Mouse (Mus musculus): ENCODE results near the gene Chpf2.

Chpf2 gene

GRCm38 (mm10) chr5:24605321-24605979 lies 18.9 kb downstream of the Chpf2 start:
- DNase-seq: no peak

DNA sequence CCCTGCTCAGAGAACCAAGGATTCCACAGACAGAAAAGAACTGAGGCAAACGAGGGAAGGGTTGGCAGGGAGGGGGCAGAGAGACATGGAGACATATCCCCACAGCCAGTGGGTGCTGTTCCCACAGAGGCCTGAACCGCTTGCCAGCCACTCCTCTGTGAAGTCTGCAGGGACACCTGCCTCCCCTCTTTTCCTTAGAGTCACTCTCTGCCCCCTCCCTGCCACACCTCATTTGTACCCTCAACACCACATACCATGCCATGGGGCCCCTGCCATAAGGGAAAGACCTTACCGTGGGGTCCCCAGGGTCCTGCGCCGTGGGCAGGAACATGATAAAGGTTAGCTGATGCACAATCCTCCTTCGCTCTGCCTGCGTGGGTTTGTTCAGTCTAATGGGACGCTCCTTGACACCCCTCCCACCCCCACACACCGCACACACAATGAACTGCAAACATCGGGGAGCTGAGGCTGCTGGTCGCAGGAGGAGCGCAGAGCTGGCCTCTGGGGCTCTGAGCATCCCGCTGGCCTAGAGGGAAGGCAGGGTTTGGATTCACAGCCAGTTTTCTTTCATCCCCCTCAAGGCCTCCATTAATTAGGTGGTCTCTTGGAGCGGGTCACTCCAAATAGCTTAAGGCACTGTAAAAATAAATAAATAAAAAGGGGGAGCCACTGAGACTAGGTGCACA lies 19.6 kb downstream of the Chpf2 start:
- peak; percentile 50 for DNase-seq

DNA sequence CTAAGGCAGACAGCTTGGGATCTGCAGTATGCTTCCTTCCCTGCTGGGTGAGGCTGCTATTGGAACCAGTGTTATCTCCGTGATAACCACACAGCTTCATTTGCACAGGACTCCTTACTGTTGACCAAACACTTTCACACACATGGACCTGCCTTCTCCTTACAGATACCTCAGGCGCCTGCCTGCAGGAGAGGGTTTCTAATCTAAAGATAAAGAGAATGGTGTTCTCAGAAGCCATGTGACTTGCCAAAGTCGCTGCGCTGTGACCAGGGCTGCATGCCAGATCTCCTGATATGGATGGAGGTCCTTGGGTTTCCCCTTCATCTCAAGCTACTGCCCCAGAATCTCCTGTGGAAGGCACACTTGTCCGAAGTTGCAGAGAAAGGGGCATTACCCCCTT lies 22.8 kb downstream of the Chpf2 start:
- no peak for DNase-seq

DNA sequence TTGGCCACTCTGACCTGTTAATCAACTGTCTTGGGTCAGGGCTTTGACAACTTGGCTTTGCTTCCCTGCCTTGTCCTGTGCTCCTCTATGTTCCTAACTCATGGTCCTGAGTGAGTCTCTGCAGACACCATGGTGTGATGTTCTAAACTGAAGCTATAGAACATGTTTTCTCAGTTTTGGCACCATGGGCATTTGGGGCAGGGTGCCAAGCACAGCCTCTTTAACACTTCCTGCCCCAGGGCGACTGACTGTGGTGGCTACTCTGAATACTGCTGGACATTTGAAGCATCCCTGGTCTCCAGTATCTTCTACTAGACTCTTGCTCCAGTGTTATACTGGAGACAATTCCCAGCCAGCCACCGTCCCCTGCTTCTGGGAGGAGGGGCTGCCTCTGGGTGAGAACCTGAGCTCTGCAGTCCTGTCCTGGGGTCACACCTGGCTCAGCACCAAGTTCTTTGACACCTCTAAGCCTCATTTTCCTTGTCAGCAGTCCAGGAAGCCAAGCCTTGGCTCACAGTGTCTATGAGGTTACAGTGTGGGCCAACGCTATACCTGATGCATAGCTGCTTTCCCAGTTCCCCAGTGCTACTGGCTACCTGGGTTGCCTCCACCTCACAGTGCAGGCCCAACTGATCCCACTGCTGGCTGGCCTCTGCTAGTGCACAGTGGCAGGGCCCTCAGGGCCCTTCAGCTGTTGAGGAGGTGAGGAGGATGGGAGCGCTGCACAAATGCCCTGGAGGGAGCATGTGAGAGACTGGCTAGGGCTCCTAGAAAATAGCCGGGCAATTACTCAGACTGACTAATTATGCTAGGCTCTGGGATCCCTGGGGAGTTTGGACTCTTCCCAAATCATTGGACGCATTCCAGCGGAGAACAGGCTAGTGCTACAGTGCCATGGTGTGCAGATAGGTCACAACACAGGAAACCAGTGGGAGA lies 25.1 kb downstream of the Chpf2 start:
- peak; percentile 82 for DNase-seq

DNA sequence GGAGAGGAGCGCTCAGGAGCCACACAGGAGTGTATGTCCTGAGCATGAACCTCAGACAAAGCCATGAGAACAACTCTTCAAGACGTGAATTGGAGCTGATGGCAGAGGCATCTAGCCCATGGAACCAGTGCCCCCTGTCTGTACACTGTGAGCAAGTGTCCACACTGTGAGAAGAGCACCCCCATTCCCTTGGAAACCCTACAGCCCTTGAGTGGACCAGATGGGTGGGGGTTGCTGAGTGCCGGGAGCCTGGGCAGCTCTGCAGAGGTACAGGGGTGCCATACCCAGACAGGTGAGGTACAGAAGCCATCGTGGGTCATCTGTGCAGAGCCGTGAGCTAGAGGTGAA lies 25.7 kb downstream of the Chpf2 start:
- DNase-seq: no peak

DNA sequence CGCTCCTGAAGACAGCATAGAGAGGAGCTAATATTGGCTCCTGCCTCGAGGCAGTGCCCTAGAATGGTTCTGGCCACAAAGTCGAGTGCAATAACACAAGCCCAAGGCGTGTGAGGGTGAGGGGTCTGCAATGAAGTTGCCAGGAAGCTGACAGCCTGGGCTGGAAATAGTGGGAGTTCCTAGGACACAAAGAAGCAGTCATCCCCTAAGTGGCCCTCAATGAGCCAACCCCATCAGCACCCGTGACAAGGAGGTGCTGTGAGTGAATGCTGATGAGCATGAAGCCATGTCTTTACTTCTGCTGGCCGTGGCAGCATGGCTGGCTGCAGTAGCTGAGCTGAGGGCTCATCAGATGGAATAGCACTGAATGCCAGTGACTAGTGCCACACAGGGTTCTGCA lies 28.6 kb downstream of the Chpf2 start:
- no peak for DNase-seq

DNA sequence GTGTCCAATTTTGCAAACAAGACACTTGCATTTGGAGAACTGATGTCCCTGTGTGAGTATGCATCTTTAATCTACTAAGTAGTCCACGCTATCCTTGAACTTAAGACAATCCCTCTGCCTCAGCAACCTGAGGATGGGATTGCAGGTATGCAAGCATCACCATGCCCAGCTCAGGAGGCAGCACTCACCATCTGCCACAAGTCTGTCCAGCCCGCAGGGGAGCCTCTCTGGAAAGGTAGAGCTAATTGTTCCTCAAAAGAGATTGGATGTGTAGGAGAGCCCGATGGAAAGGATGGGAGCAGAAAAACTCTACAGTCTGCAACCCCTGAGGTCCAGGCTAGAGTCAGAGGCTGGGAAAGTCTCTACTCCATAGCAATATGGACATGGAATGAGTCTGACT lies 32.4 kb downstream of the Chpf2 start:
- DNase-seq: peak; percentile 35

GRCm38 (mm10) chr5:24620116-24620515 lies 33.6 kb downstream of the Chpf2 start:
- no peak for DNase-seq

DNA sequence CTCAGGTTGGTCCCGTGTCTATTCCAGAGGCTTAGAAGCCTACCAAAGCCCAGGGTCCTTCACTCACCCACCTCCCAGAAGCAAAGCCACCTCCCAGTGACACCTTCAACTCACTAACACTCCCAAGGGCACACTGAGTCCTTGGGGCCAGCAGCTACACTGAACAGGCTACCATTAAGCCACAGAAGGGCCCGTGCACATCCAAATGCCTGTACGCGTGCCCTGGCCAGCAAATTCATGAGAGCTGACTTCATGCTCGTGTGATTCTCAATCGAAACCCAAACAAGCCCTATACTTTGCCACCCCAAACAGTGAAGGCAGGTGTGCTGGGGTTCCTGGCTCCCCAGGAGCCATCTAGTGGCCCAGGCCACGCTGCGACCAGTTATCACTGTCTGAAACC lies 34.1 kb downstream of the Chpf2 start:
- peak; percentile 31 for DNase-seq

DNA sequence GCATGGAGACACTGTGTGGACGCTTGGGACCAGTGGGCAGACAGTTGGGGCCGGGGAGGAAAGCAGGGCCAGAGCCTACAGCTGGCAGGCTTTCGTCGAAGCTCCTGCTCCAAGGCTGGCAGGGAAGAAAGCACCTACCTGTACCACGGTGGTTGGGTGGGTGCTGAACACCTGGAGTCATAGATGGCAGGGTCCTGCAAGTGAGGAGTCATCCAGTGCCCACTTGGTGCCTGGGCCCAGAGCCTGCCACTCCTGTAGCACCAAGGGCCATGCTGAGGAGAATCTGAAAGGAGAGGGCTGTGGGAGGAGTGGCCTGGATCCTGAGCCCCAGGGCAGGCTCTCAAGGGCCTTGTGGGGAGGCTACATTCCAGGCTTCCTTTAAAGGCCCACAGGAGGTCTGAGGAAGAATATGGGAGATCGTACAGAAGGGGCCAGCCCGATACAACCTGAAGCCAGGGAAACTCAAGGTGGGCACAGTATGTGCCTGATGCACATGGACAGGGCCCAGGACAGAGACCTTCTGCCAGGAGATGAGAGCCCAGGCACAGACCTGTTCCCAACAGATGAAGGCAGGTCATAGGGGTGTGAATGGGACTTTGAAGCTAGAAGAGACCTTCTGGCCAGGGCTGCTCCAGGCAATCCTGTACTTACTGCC lies 36.0 kb downstream of the Chpf2 start:
- DNase-seq: peak; percentile 76

DNA sequence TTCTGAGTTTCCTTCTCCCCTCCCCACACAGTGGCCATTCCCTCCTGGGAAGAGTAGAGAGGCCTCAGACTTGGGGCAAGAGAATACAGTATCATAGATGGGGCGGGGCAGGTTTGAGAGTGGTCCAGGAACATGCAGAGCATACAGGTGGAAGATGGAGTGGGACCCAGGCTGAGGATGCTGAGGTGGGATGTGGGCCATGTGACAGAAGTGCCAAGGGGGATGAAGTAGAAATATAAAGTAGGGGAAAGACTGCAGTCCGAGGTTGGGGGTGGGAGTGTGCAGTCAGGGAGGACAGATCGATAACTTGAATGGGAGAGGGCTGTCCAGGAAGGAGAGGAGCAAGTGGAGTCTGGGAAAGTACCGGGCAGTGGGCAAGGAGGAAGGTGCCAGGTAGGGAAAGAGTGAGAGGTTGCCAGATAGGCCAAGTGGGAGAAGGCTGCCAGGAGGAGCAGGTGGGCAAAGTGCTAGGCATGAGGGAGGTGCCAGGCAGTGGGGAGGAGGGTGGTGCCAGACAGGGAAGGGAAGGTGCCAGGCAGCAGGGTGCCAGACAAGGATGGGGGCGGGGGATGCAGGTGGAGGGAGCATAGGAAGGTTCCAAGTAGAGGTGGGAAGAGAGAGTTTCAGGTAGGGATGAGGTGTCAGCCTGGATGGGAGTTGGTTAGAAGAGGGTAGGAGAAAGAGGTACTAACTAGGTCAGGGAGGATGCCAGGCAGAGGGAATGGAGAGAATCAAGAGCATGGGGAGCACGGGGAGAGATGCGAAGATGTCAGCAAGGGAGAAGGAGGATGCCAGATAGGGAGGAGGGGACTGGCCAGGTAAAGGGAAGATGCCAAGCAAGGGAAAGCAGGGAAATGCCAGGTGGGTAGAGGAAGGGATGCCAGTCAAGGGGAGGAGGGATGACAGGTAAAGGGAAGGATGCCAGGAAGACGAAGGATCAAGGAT lies 36.8 kb downstream of the Chpf2 start:
- DNase-seq: peak; percentile 96

DNA sequence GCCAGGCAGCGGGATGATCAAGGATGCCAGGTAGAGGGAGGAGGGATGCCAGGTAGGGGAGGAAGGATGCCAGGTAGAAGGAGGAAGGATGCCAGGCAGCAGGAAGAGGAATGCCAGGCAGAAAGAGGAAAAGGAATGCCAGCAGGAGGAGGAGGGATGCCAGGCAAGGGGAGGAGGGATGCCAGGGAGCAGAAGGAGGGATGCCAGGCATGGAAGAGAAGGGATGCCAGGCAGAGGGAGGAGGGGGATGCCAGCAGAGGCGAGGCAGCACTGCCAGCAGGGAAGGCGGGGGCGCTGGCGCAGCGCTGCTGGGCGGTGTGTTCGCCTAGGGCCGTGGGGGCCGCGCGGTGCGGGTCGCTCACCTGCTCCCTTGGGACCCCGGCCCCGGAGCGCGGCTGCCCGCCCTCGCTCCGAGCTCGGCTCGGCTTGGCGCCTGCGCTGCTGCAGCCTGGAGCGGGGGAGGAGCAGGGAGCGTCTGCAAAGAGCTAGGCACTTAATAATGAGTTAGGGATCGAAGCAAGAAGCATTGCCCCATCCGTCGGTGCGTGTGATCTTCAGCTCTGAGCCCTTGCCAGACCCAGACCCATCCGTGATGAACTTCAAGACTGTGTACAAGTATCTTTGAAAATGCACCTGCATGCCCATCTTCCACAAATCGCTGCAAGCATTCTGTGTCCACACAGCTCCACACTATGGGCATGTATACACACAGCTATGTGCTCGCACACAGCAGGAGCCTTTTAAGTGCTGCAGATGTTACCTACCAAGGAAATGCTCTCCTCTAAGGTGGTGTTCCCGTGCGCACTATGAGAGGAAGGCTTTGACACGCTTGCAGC lies 37.7 kb downstream of the Chpf2 start, which contains the start of gene Smarcd3:
Gene Smarcd3, minus strand, starts transcription at position 426 of the 836 bp plus-strand sequence.
- DNase-seq: peak; percentile 97

DNA sequence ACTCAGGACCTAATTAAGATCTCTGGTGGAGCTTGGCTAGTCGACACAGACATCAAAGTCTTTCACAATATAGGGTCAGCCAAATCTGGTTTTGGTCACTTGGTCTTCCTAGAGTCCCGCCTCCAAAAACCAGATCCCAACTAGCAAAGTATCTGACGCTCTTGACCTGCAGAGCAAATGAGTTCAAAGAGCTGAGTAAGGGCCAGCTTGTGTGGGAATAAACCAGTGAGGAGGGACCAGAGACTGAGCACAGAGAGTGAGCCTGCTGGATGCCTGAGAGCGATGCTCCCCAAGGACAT lies 38.2 kb downstream of the Chpf2 start:
- DNase-seq: peak; percentile 43

DNA sequence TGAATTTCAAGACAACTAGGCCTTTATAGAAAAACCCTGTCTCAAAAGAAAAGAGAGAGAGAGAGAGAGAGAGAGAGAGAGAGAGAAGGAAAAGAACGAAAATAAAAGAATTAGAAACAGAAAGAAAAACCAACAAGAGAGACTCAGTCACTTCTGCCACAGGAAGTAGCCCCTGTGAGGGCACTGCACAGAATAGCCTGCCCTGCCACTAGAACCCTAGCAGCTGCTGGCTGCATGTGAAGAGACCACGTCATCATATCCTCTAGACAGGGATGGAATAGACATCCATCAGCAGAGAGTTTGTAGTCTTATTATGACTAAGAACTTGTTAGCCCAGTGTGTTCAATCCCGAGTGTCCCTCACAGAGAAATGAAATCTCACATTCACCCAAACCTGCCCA lies 43.2 kb downstream of the Chpf2 start:
- DNase-seq: no peak

GRCm38 (mm10) chr5:24635093-24635492 lies 48.6 kb downstream of the Chpf2 start:
- no peak for DNase-seq

DNA sequence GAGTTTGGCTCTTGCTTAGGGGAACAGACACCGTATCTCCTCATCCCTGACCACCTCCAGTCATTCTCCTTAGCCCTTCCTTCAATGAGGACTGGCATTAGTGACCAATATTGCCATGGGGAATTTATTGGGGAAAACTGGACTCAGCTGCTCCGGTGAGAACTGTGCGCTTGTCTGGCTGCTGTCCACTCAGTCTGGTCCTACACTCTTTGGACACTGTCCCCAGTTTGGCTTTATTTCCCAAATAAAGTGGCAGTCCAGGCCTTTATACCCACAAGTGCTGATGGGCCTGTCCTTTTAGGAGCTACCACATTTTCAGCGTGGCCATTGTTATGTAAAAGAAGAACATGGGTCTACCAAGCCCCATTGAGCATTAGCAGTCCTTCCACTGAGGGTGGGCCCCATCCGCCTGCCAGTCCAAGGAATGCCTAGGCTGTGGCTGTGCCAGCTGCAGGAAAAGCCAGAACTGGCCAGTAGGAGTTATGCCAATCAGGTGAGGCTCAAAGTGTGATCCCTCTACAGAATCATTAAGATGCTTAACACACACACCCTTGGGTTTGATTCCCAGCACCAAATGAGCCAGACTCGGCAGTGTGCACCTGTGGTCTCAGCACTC lies 49.1 kb downstream of the Chpf2 start:
- DNase-seq: no peak

GRCm38 (mm10) chr5:24636987-24637386 lies 50.4 kb downstream of the Chpf2 start:
- peak; percentile 32 for DNase-seq

DNA sequence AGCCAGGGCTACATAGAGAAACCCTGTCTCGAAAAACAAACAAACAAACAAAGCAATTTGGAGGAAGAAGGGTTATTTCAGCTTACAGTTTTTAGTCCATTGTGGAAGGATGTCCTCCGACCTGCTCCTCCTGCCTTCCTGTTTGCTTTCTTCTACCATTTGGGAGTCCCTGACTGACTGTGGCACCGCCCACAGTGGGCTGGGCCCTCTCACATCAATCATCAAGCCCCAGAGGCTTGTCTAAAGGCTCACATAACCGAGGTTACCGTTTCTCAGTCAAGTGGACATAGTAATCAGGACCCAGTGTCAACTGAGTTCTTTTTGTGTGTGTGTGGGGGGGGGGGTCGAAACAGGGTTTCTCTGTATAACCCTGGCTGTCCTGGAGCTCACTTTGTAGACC lies 51.6 kb downstream of the Chpf2 start:
- DNase-seq: no peak

- DNase-seq: no peak
These were observed 52.5 kb downstream of the Chpf2 start for GRCm38 (mm10) chr5:24639081-24639480.

Measured in cerebellum, adult 9-11 months (tissue).